Mouse (Mus musculus) megakaryocyte, embryonic 14.5 days (primary cell): ENCODE measurements at regions not wholly inside any gene's neighbourhood (a gene's known extent, or its start where the extent isn't known, plus 50 kb on each side); places are given as distances from the start of the nearest gene placed in this dataset.

ENCODE experiments used
- FLI1 ChIP-seq: IDR thresholded peaks from 2 replicates; pipeline ENCODE4 v1.6.1; 2012; ENCODE audit warnings: low read length, inconsistent platforms, mixed read lengths
- GATA1 ChIP-seq: IDR thresholded peaks from 3 replicates; pipeline ENCODE4 v1.6.1; 2012; ENCODE audit warnings: mixed read lengths, low read length, inconsistent platforms, borderline replicate concordance

DNA sequence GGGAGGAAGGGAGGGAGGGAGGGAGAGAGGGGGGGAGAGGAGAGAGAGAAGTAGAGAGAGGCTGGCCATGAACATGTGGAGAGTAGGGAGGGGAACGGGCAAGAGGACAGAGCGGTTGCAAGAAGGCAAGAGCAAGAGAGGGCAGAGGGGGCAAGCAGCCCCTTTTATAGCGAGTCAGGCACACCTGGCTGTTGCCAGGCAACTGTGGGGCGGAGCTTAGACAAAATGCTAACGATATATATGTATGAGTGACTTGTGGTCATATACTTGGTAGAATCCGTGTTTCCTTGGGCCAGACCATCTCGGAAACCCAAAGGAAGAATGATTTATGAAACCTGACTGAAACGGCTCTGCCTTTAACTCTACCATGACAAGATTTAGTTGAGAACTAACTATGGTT lies 138.2 kb upstream of the Serp2 start:
- no peak for TF ChIP-seq FLI1
- no peak for TF ChIP-seq GATA1
